Mouse (Mus musculus) left cerebral cortex, adult 2 months (tissue): ENCODE results near the gene Hdac9. TPM values are rescaled to one million over a fixed set of nuclear protein-coding genes. Genes with fewer than 3 reads are reported as not detected.
A peak's percentile ranks its signal among the peaks of the same experiment; 100 is the strongest.

Source experiments
- DNase-seq, 2 experiments: peaks; one replicate each; pipeline ENCODE4 v3.0.0; 2021 to 2022; ENCODE audit warnings: low spot score in 2 of 2, mixed read lengths in 1 of 2; ENCODE audit errors: extremely low spot score in 1 of 2
- H3K27ac ChIP-seq: fragments of 200-600 bp; 2 replicates; pipeline ENCODE4 v1.8.1; 2022
- H3K4me3 ChIP-seq: fragments of 200-600 bp; 2 replicates; pipeline ENCODE4 v1.8.1; 2022
- CTCF ChIP-seq: fragments of 200-600 bp; IDR thresholded peaks from 2 replicates; pipeline ENCODE4 v1.8.1; 2022; ENCODE audit warnings: antibody characterized with exemption, mild to moderate bottlenecking, moderate library complexity
- intact Hi-C: fragments of 180-260 bp; cut with DNase I; formaldehyde crosslinking; loops from one replicate; pipeline ENCODE4 v1.15.1; 2025
- total RNA-seq, 2 experiments: library from RNA; stranded (reverse); gene quantifications; 2 replicates each; pipeline ENCODE4 v1.2.3; 2021

Gene Hdac9
- total RNA-seq, 2 experiments from 2014 or later = 58.1 to 59.7 TPM

- Histone ChIP-seq H3K4me3 (no peak overlapping the region), H3K27ac (no peak overlapping the region)
- intact Hi-C loops = no loop called here
- no peak for DNase-seq
- no peak for TF ChIP-seq CTCF
Measured at GRCm38 (mm10) chr12:34767226-34767775, 149.6 kb downstream of the Hdac9 start.

DNA sequence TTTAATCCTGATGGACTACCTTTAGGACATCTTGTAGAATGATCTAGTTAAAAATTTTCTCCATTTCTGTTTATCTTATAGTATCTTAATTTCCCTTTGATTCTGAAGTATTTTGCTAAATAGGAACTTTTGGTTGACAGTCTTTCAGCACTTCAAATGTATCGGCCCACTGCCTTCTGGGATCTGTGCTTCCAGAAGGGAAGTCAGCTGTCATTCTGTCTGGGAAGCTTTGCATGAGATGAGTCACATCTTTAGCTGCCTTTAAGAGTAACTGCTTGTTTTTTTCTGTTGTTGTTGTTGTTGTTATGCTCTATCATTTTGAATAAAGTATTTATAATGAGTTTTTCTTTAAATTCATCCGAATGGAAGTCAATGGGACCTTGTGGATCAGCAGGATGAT, 169.6 kb downstream of the Hdac9 start:
- DNase-seq = no peak

DNA sequence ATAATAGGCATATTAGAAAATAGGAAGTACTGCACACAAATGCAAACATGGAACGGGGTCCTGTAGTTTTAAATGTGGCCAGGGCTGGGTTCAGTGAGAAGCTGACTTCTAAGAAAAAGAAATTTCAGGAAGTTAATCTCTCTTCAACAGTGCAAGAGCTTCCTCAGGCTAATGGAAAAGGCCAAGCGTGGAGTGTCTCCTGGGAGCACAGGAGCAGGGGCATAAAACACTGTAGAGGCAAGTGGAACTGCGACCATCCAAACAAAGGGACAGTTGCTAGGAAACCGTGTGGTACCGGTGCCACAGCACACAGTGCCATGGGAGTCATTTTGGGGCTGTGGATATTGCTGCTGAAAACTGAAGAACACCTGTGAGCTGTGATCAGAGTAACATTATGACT, 191.7 kb downstream of the Hdac9 start:
- H3K27ac ChIP-seq = no peak overlapping the region
- no peak overlapping the region for H3K4me3 ChIP-seq
- TF ChIP-seq CTCF = no peak
- no peak for DNase-seq
- intact Hi-C loops = no loop called here

More for the DNA sequence above, 169.6 kb downstream of the Hdac9 start:
- no peak for TF ChIP-seq CTCF
- Histone ChIP-seq H3K27ac (no peak overlapping the region), H3K4me3 (no peak overlapping the region)
- intact Hi-C loops = no loop called here

GRCm38 (mm10) chr12:34724274-34724673, 192.6 kb downstream of the Hdac9 start:
- DNase-seq = no peak
- Histone ChIP-seq H3K4me3 (no peak overlapping the region), H3K27ac (no peak overlapping the region)
- TF ChIP-seq CTCF = no peak
- intact Hi-C loops = no loop called here

DNA sequence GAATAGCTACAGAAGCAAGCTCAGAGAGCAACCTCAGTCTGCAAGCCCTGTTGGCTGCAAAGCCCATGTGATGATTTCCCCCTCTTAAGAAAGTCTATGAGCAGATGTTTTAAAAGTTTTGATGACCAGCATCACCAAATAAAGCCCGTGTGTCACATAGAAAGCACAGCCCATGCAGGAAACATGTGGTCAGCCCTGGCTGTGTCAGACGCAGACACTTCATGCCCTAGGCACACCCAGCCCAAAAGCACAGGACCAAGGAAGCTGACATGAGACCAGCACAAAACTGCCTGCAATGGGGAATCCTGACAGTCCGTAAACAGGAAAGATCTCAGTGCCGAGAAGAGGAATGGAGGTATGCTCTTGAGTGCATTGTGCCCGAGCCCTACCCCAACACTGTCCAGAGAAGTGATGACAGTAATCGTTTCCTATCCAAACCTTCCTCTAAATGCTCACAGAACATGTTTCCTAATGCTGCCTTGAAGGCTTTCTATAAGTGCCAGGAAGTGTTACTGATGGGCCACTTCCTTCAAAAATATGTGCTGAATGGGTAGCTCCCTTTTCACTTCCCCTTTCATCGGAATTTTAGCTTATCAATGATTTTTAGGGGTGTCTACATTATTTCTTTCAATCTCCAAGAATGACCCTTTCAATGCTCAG, 193.9 kb downstream of the Hdac9 start:
- intact Hi-C loops = no loop called here
- no peak for DNase-seq
- Histone ChIP-seq H3K27ac (no peak overlapping the region), H3K4me3 (no peak overlapping the region)
- no peak for TF ChIP-seq CTCF

GRCm38 (mm10) chr12:34720906-34721305, 196.0 kb downstream of the Hdac9 start:
- Histone ChIP-seq H3K27ac (no peak overlapping the region), H3K4me3 (no peak overlapping the region)
- TF ChIP-seq CTCF = no peak
- DNase-seq = no peak
- intact Hi-C loops = no loop called here

DNA sequence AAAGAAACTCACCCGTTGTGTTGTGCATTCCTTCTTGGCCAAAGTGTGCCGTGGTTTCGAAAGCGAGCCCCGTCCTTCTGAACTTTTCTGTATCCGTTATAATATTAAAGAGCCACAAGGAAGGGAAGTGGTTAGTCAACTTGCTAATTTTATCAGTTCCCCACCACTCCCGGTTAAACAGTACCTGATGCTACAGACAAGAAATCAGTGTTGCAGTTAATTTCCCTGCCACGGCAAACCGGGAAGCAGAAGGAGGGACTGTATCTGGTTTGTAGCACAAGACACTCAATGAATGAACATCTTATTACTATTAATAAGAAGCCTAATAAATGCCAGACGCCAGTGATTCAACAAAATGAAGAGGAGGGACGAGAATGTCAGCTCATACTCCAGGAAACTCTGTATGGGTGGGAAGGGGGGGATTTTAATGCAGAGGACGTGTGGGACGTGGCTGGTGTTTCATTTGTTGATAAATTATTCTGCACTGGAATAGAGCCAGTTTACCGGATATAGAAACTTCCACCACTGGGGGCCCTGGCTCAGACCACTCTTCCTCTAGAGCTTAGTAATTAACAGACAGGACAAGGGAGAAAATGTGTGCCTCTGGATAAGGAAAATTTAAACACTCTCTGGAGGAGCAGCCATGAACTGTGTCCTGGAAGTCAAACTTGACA, 202.5 kb downstream of the Hdac9 start:
- DNase-seq = no peak
- TF ChIP-seq CTCF = no peak
- intact Hi-C loops = no loop called here
- Histone ChIP-seq H3K4me3 (peak overlapping the region; percentile 34), H3K27ac (no peak overlapping the region; the same call in 1 of the 2 replicates)

- TF ChIP-seq CTCF = no peak
- intact Hi-C loops = no loop called here
- Histone ChIP-seq H3K27ac (no peak overlapping the region), H3K4me3 (no peak overlapping the region)
- no peak for DNase-seq
Measured at GRCm38 (mm10) chr12:34697981-34698380, 218.9 kb downstream of the Hdac9 start.

DNA sequence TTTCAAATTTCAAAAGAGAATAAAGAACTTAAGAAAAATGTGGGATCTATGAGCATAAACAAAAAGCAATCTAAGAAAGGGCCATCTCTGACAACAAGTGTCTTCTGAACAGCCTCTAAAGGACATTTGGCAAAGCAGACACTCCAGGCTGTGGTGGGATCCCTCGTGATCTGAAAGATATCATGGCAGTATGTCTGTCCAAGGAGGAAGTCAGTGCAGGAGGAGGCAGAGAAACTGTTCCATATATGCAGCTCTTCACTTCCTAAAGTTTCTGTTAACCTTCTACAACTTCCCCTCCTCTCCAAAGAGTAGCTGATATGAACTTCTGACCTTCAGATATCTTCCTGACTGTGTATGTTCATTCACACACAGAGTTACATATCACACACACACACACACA, 220.2 kb downstream of the Hdac9 start:
- no peak for TF ChIP-seq CTCF

DNA sequence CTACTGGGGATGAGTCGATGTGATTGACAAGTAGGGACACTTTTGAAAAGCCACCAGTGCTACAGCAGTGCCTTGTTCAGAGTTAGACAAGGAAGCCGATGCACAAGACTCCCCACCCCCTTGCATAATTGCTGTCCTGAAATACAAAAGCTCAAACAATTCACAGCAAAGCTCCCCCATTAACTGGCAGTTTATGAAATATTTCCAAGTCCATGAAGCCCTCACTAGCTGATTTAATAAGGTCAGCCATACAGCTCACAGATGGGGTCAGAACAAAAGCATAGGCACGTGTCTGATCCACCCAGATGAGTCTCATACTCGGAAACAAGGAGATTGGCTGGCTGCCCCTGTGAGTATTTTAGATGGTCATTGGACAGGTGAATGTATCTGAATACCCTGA, 228.0 kb downstream of the Hdac9 start:
- H3K27ac ChIP-seq = no peak overlapping the region
- no peak overlapping the region for H3K4me3 ChIP-seq
- no peak for DNase-seq
- intact Hi-C loops = no loop called here
- TF ChIP-seq CTCF = no peak

More for the DNA sequence above, 220.2 kb downstream of the Hdac9 start:
- Histone ChIP-seq H3K27ac (no peak overlapping the region), H3K4me3 (no peak overlapping the region)
- DNase-seq = no peak
- intact Hi-C loops = no loop called here

GRCm38 (mm10) chr12:34683375-34683774, 233.5 kb downstream of the Hdac9 start:
- Histone ChIP-seq H3K27ac (no peak overlapping the region), H3K4me3 (no peak overlapping the region)
- no peak for DNase-seq
- intact Hi-C loops = no loop called here
- TF ChIP-seq CTCF = no peak

DNA sequence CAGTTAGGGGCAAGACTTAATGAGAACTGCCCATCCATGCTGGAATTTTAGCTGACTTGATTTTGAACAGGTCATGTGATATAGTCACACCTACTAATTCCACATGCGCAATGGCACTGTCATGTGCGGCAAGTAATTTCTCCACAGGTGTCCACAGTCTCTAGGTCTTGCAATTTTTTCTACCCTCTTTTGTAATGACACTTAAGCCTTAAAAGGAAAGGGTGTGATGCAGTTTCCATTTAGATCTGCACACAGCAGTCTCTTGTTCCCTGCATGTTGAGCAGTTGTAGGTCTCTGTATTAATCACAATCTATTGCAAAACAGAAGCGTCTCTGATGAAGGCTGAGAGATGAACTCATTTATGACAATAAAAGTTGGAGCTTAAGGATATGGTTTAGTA, 234.2 kb downstream of the Hdac9 start:
- no peak overlapping the region for H3K4me3 ChIP-seq
- no peak for DNase-seq
- TF ChIP-seq CTCF = no peak
- H3K27ac ChIP-seq = no peak overlapping the region
- intact Hi-C loops = no loop called here
